Mouse (Mus musculus) liver, embryonic 14.5 days (tissue): ENCODE measurements at regions not wholly inside any gene's neighbourhood (a gene's known extent, or its start where the extent isn't known, plus 50 kb on each side); places are given as distances from the start of the nearest gene placed in this dataset.

Experiments used
- CTCF ChIP-seq: IDR thresholded peaks from 2 replicates; pipeline ENCODE4 v1.5.1; 2016; ENCODE audit warnings: antibody characterized with exemption, low read depth, control low read depth
- EP300 ChIP-seq: IDR thresholded peaks from 2 replicates; pipeline ENCODE4 v1.6.1; 2016; ENCODE audit warnings: antibody characterized with exemption, low read depth

GRCm38 (mm10) chr3:29027726-29028125 is 54.1 kb upstream of the Egfem1 start:
- TF ChIP-seq EP300, result no peak
- no peak for TF ChIP-seq CTCF
